Mouse (Mus musculus): ENCODE measurements around the gene Kcne2.

Gene Kcne2

DNA sequence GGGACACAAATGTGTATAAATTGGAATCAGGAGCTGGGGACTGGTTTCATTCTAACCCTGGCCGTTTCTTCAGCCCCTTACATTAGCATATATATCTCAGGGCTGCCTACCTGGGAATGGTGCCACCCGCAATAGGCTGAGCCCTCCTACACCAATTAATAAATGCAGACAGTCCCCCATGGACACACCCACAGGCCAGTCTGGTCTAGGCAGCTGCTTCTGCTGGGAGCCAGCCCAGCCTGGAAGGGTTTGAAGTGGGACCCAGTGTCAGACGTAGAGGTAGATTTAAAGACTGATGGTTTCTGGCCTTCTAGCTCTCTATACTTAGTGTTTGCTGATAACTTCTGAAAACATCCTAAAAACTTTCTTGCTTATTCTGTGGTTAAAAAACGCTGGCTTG lies 16.9 kb downstream of the Kcne2 start:
- no peak for DNase-seq (ENCODE audit: low read depth, low spot score)

DNA sequence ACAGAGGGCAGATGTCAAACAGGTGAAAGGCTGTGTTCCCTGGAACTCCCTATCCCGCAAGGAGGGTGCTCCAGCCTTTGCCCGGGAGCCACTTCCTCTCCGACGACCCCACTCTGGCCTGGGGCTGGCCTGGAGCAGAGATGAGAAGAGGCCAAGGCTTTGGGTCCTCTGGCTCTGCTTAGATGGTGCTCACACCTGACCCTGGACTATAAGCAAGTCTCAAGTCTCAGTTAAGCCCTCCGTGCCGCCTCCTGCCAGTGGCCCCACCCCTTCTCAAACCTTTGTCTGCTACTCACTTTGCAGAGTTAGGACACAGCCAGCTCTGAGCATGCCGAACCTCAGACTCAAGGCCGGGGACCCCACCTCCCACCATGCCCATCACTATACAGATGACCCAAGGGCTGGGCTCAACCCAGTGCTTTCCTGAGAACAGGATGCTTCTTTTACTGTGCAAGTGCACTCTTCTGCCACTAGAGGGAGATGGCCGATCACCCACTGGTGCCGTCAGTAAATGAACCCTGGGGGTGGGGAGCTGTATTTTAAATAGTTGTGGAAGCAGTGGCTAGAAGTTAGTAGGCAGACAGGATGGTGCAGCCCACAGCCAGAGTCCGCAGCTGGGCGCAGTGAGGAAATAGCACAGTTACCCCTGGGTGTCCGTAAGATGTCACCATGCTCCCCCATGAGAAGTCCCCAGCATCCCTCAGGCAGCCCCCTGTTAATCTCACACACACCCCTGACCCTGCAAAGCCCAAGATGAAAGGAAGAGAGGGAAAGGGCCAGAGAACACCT lies 22.0 kb downstream of the Kcne2 start:
- peak; percentile 70 for DNase-seq (ENCODE audit: low read depth, low spot score)

DNA sequence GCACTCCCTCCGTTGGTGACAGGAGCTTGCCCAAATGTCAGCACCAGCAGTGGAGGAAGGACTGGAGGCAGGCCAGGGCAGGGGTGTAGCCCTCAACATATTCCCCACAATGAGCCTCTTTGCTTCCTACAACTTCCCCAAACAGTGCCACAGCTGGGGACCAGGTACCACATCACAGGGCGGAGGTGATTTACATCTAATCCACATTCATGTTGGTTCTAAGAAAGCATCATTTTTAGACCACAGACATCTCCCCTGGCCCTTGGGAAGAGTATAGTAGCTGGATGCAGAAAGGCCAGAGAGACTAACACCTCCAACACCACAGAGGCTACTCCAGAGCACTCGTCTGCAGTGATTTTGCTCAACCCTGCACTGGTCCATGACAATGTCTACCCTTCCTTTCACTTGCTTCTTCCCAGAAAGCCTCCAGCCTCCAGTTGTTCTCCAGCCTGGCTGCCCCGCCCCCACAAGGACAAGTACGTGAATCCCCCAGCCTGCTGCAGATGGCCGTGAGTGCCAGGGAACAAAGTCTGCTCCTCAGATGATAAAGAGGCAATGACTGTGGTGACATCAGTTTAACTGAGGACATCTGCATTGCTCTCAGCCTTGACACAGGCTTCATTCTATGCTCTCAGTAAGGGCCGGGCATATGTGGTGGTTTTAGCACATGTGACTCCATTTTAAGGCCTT lies 24.0 kb downstream of the Kcne2 start:
- DNase-seq (ENCODE audit: low read depth, low spot score) = no peak

DNA sequence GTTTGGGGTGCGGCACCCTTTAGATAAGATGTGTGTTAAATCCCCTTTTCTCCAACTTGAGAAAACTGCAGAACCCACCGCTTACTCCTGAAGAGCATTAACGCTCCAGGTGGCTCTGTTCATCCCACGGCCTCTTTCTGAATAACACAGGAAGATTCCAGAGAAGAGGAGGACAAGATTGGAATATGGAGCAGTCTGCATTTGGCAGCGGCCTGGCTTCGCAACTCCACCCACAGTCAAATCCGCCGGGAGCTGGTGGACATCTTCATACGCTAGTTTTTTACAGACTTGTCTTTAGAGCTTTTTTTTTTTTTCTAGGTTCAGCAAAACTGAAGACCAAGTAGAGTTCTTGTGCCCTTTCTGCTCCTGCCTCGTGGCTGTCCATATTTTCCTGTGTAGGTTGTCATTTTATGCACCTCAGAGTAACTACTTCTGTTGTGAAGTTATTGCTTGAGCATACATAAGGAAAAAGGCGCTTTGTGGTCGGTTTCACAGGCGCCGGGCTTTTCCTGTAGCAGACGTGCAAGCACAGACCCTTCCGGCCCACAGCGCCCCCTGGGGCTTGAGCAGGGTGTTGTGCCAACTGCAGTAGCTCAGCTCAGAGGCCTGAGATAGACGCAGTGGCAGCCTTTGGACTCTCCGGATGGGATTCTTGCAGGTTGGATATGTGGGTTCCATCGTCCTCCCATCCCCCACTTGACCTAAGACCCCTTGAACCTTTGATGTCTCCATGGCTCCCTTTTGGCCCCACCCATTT lies 27.3 kb downstream of the Kcne2 start:
- peak; percentile 78 for DNase-seq (ENCODE audit: low read depth, low spot score)

DNA sequence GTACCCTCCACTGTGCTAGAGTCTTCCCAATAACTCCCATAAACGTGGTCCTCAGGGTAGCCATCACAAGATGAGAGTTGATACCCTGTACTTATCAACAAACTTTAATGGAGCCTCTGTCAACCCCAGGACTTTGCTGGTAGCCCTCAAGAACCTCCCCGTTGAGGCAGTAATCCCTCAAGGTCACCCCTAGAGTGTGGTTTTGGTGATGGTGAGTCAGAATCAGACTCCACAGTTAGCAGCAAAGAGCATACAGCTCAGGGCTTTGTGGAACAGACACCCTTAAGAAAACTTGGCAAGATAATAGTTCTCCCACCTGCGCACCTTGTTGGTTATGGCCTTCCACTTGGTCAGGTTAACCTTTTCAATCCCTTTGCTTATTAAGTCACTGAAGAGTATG lies 28.2 kb downstream of the Kcne2 start:
- DNase-seq (ENCODE audit: low read depth, low spot score) = no peak

DNA sequence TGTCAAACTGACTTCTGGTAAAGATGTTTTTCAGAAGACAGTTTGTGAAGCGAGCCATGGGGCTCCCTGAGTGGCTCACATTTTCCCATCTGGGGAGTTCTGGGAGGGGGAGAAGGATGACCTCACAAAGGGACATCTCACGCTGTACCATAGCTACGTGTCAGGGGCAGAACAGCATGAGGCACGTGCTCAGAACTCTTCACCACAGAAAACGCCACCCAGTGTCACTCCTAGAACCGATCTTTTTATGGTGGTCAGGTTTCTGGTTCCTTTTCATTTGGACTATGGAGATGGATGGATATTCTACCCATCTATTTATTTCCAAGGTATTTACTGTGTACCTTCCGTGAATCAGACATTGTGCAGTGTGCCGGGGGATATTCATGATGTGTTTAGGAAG lies 29.2 kb downstream of the Kcne2 start, which contains the start of gene Fam243:
Gene Fam243, minus strand, starts transcription at position 101 of the 400 bp plus-strand sequence.
- no peak for DNase-seq (ENCODE audit: low read depth, low spot score)

DNA sequence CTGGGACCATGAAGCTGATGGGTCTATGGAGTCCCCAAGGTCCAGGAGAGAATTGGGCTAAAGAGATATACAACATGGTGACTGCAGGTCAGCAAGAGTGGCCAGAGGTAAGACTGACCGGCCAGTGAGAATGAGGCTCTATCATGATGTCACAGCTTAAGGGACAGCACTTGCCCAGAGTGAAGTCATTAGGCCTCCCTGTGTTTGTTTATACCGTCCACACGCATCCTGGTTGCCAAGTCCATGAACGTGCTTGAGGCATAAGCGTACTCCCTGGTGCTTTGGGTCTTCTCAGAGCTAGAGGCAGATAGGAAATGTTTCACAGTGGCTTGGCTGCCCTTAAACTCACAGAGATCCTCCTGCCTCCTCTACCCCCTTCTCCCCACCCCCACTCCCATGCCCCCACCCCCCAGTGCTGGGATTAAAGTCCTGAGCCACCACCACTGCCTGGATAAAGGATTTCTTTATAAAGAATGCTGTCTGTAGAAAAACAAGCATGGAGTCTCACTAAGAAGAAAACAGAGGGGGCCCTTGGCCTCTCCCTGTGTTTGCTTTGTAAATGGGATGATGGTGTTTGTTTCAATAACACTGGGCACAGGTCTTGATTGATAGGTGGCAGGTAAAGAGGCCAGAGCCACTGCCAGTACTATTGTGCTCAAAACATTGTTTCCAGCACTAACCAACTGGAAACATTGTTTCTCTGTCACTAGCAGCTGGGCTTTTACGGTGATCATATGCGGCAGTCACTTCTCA lies 32.3 kb downstream of the Kcne2 start:
- no peak for DNase-seq (ENCODE audit: low read depth, low spot score)

DNA sequence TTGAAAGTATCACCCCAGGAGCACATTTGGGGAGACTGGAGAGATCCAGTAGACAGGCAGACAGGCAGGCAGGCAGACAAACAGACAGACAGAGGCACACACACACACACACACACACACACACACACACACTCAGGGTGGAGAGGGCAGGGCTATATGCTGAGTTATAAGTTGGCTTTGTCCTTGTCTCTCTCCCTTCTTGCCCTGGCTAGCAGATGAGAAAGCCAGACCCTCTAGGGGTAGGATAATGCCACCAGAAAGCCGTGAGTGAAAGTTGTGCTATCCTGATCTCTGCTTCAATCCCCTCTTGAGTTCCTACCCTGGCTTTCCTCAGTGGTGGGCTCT lies 32.8 kb downstream of the Kcne2 start:
- no peak for DNase-seq (ENCODE audit: low read depth, low spot score)

DNA sequence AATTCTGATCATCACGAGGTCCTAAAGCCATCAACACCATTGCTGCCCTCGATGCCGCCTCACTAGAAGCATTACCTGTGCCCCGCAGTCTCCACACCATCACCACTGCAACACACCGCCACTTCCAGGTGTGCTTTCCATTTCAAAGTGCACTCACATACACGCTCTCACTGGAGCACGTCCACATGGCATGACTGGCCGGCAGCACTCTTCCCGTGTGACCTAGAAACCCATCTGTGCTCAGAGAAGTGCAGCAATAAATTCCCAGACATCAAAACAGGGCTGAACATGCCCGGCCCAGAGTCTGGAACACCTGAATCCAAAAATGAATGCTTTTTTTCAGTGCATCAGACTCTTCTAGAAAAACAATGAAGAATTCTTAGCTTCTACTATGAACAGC lies 35.7 kb downstream of the Kcne2 start:
- DNase-seq (ENCODE audit: low read depth, low spot score) = no peak

DNA sequence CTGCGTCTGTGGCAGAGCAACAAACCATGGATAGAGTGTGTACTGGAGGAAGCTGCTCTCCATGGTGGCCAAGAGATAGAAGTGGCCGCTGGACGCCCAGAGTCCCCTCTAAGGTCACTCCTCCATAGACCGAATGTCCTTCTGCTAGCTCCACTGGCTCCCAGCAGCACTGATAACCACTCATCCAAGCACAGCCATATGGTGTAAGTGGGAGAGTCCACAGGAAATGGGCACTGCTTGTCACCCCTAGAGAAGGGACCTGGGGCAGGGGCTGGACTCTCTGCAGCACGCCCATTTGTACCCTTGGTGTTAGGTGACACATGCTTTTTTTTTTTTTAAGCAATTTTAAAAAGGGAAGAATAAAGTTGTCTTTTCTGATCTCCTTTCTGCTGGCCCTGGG lies 38.8 kb downstream of the Kcne2 start:
- DNase-seq (ENCODE audit: low read depth, low spot score) = no peak

DNA sequence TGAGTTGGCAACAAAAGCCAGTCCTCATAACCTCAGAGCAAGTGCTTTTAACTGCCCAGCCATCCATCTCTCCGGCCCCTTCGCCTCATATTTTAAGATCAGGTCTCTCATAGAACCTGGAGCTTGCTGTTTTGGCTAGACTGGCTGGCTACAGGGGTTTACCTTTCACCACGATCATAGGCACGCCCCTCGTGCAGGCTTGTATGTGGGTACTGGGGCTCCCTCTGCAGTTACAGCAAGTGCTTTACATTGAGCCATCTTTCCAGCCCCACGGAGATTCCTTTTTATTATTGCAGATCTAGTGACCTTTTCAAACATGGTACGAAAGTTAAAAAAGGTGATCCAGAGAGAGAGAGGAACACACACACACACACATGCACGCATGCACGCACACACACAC lies 42.4 kb downstream of the Kcne2 start:
- DNase-seq (ENCODE audit: low read depth, low spot score) = no peak

DNA sequence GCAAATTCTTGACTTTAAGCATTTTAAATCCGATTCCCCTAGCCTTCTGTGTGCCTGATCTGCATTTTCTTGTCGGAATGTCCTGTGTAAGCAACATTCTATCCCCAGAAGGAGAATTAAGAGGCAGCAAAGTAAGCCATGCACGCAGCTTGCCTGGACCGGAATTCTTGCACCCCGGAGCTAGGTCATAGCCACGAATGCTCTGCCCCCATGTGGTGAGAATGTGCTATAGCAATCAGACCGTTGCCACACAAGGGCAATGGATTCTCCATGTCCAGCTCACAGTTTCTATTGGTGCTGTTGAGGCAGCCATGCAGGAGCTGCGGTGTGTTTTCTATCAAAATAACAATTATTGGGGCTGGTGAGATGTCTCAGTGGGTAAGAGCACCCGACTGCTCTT lies 44.1 kb downstream of the Kcne2 start:
- DNase-seq (ENCODE audit: low read depth, low spot score) = peak; percentile 74

DNA sequence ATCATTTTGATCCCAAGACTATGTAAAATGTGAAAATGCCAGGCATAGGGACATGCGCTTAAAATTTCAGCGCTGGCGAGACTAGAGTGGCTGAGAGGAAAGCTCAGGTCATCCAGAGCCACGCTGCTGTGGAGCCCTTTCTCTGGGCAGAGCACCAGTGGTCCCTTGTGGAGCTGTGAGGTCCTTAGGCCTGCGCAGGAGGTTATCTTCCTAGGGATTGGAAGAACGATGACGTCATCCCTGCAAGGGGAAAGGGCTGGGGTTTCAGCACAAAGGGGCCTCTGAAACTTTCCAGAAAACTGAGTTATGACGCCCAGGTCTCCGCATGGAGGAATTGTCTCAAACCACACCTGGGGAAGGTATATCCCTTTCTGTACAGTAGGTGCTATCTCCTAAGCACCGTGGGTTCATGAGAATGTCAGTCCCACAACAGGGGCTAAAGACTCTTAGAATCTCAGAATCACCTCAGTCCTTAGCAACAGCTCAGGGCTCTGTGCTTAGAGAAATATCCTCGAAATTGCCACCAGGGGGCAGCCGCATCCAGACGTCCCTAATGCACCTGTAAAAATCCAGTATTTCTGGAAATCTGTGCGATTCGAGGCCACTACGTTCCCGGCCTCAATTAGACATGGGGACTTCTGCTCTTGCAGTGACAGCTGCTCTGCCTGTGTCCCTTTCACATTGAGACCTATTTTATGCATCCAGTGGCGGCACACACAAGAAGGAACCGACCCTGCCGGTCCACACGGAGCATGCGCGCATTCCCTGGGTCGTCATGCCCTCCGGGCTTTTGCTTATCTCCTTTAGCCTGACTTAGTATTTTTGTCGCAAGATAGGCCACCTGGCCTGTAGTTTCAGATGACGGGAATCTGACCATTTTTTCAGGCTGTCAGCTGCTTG lies 48.7 kb downstream of the Kcne2 start:
- DNase-seq (ENCODE audit: low read depth, low spot score) = peak; percentile 73

DNA sequence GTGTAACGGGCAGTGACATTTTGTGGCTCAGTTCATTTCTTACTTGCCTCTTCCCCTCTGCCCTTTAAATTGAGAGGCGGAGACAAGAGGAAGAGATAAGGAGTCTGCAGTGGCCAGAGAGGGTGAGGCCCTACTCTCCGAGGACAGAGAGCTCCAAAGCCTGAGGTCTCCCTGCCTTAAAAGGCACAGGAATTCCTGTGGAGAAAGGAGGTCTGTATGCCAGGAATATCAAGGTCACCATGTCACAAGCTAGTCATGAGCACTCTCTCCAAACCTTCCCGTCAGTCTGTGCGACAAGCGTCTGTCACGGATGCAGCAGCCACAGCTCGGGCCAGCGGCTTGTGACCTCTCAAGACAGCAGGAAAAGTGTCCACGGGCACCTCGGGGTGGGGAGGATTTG lies 53.0 kb downstream of the Kcne2 start:
- no peak for DNase-seq (ENCODE audit: low read depth, low spot score)

DNA sequence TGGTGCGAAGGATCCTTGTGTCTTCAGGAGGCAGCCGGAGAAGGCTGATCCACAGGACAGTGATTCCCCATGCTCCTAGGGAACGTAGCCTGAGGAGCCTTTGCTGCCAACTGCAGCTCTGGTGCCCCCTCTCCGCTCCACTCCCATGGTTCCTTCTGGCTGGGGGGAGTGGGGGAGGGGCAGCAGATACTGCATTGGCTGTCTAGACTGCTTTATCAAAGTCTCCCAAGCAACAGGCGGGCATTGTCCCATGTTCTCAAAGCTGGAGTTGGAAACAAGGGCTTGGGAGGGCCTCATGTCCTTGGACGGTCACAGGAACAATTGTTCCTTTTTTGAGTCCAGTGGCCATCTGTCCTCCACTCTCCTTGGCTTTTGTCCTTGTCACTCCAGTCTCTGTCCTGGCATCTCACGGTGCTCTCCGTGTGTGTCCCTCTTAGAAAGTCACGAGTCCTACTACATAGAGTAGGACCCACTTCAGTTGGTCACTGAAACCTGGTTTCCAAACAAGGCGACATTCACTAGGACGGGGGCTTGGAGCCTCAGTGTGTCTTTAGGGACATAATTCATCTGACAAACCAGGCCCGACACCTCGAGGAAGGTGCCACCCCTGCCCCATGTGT lies 54.2 kb downstream of the Kcne2 start:
- no peak for DNase-seq (ENCODE audit: low read depth, low spot score)
